Mouse (Mus musculus) kidney, embryonic 16.5 days (tissue): ENCODE results near the gene Fermt1. TPM values are rescaled to one million over a fixed set of nuclear protein-coding genes. Genes with fewer than 3 reads are reported as not detected.
A peak's percentile ranks its signal among the peaks of the same experiment; 100 is the strongest.

Experiments used
- ATAC-seq: fragments of 200-750 bp; cut with Nextera tagmentation; 2 replicates; pipeline ENCODE4 v1.8.0; 2017; ENCODE audit warnings: moderate TSS enrichment; ENCODE audit not compliant: low FRiP score, low TSS enrichment
- H3K27ac ChIP-seq: fragments of 300-500 bp; sonication (generic); 2 replicates; pipeline ENCODE4 v1.5.1; 2014; ENCODE audit warnings: low read length
- H3K27me3 ChIP-seq: fragments of 300-500 bp; sonication (generic); 2 replicates; pipeline ENCODE4 v1.6.1; 2014; ENCODE audit warnings: low read length, control low read depth, mixed read lengths; ENCODE audit not compliant: insufficient read depth
- H3K36me3 ChIP-seq: fragments of 300-500 bp; sonication (generic); 2 replicates; pipeline ENCODE4 v1.6.1; 2014; ENCODE audit warnings: low read length, control low read depth, mixed read lengths; ENCODE audit not compliant: insufficient read depth
- H3K4me1 ChIP-seq: fragments of 300-500 bp; sonication (generic); 2 replicates; pipeline ENCODE4 v1.6.1; 2014; ENCODE audit warnings: low read length, control low read depth, mixed read lengths; ENCODE audit not compliant: insufficient read depth
- H3K4me2 ChIP-seq: fragments of 300-500 bp; sonication (generic); replicated peaks from 2 replicates; pipeline ENCODE4 v1.6.1; 2014; ENCODE audit warnings: low read depth, low read length
- H3K4me3 ChIP-seq: fragments of 300-500 bp; sonication (generic); 2 replicates; pipeline ENCODE4 v1.5.1; 2014; ENCODE audit warnings: mild to moderate bottlenecking, low read length
- H3K9ac ChIP-seq: fragments of 300-500 bp; sonication (generic); replicated peaks from 2 replicates; pipeline ENCODE4 v1.6.1; 2014; ENCODE audit warnings: low read length
- H3K9me3 ChIP-seq: fragments of 300-500 bp; sonication (generic); 2 replicates; pipeline ENCODE4 v1.6.1; 2016; ENCODE audit warnings: low read length, control low read depth
- WGBS: fragments of 180-500 bp; shearing (Covaris S2); extraction: QIAGEN DNeasy Blood & Tissue Kit; methylation state at CpG from one replicate; pipeline ENCODE4 v1.1.7; 2014; 5-methylcytosine and 5-hydroxymethylcytosine counted together
- polyA plus RNA-seq: library from polyadenylated mRNA; unstranded; fragments of >200 nt; fragmentation: Nextera tagmentation; extraction: Ambion mirVana; gene quantifications from 2 replicates; pipeline ENCODE4 v1.2.1, GENCODE M21; 2015

The Fermt1 gene
- polyA plus RNA-seq, 1 experiment from 2014 or later: 15.8 TPM

- no peaks in the 10 kb centered on the region for H3K27me3 ChIP-seq
- H3K27ac ChIP-seq: no peak overlapping the region
- no peaks in the 10 kb centered on the region for H3K4me1 ChIP-seq
- 68% methylated on average over 5 of the region's 5 CpGs for WGBS
- no peaks in the 10 kb centered on the region for H3K9me3 ChIP-seq
- no peak overlapping the region for H3K4me2 ChIP-seq
- ATAC-seq: no peak
- H3K9ac ChIP-seq: no peak overlapping the region
- no peak overlapping the region for H3K4me3 ChIP-seq
- no peaks in the 10 kb centered on the region for H3K36me3 ChIP-seq
These were observed 51.9 kb downstream of the Fermt1 start for GRCm38 (mm10) chr2:132893826-132894225.

GRCm38 (mm10) chr2:132885312-132885711 is 60.4 kb downstream of the Fermt1 start:
- ATAC-seq: no peak
- Histone ChIP-seq H3K9me3 (no peaks in the 10 kb centered on the region), H3K4me1 (peaks cover 6% of the 10 kb centered on the region), H3K4me3 (no peak overlapping the region), H3K27ac (no peak overlapping the region), H3K9ac (no peak overlapping the region), H3K4me2 (no peak overlapping the region), H3K27me3 (peaks cover 3% of the 10 kb centered on the region; the same call in 1 of the 2 replicates), H3K36me3 (no peaks in the 10 kb centered on the region)
- 86% methylated on average over 6 of the region's 7 CpGs for WGBS

GRCm38 (mm10) chr2:132884303-132884967 is 61.3 kb downstream of the Fermt1 start:
- Histone ChIP-seq H3K9me3 (no peaks in the 10 kb centered on the region), H3K36me3 (no peaks in the 10 kb centered on the region), H3K27me3 (peaks cover 10% of the 10 kb centered on the region), H3K4me1 (peaks cover 12% of the 10 kb centered on the region), H3K4me3 (no peak overlapping the region), H3K4me2 (no peak overlapping the region), H3K27ac (no peak overlapping the region), H3K9ac (no peak overlapping the region)
- WGBS: 21% methylated on average over 8 of the region's 8 CpGs
- ATAC-seq: peak; percentile 40

- 13% methylated on average over 12 of the region's 12 CpGs for WGBS
- Histone ChIP-seq H3K4me1 (peaks cover 16% of the 10 kb centered on the region), H3K27me3 (peaks cover 30% of the 10 kb centered on the region), H3K27ac (no peak within 1 kb of the TSS), H3K9ac (peak within 1 kb of the TSS; percentile 57; the same call in 1 of the 2 replicates), H3K36me3 (no peaks in the 10 kb centered on the region), H3K4me2 (peak within 1 kb of the TSS; percentile 95), H3K9me3 (no peaks in the 10 kb centered on the region), H3K4me3 (peak within 1 kb of the TSS; percentile 54)
- ATAC-seq: peak; percentile 55
These were observed 64.7 kb downstream of the Fermt1 start, which contains the start of gene Lrrn4 for GRCm38 (mm10) chr2:132880844-132881645. Gene Lrrn4, minus strand, starts transcription at chr2:132880891.

- Histone ChIP-seq H3K27ac (no peak overlapping the region), H3K4me2 (peak overlapping the region; percentile 95), H3K36me3 (no peaks in the 10 kb centered on the region), H3K4me1 (peaks cover 16% of the 10 kb centered on the region), H3K4me3 (peak overlapping the region; percentile 54), H3K9ac (peak overlapping the region; percentile 57), H3K9me3 (no peaks in the 10 kb centered on the region), H3K27me3 (peaks cover 30% of the 10 kb centered on the region)
- peak; percentile 80 for ATAC-seq
- WGBS: under 1% methylated on average over 56 of the region's 58 CpGs
These were observed 66.3 kb downstream of the Fermt1 start for GRCm38 (mm10) chr2:132879261-132880044.

GRCm38 (mm10) chr2:132876991-132877390 is 68.7 kb downstream of the Fermt1 start:
- Histone ChIP-seq H3K4me3 (no peak overlapping the region), H3K4me1 (peaks cover 16% of the 10 kb centered on the region), H3K4me2 (no peak overlapping the region), H3K9ac (no peak overlapping the region), H3K27me3 (peaks cover 30% of the 10 kb centered on the region), H3K36me3 (no peaks in the 10 kb centered on the region), H3K9me3 (no peaks in the 10 kb centered on the region), H3K27ac (no peak overlapping the region)
- ATAC-seq: no peak
- 56% methylated on average over 1 of the region's 1 CpGs for WGBS

- no peaks in the 10 kb centered on the region for H3K9me3 ChIP-seq
- no peaks in the 10 kb centered on the region for H3K36me3 ChIP-seq
- no peak overlapping the region for H3K9ac ChIP-seq
- H3K27ac ChIP-seq: no peak overlapping the region
- H3K4me1 ChIP-seq: no peaks in the 10 kb centered on the region
- 81% methylated on average over 10 of the region's 10 CpGs for WGBS
- peaks cover 14% of the 10 kb centered on the region for H3K27me3 ChIP-seq
- ATAC-seq: no peak
- H3K4me3 ChIP-seq: no peak overlapping the region
- H3K4me2 ChIP-seq: no peak overlapping the region
These were observed 71.9 kb downstream of the Fermt1 start for GRCm38 (mm10) chr2:132873657-132874326.

GRCm38 (mm10) chr2:132871663-132872062 is 74.0 kb downstream of the Fermt1 start:
- Histone ChIP-seq H3K4me2 (no peak overlapping the region), H3K27me3 (no peaks in the 10 kb centered on the region), H3K9me3 (no peaks in the 10 kb centered on the region), H3K4me3 (no peak overlapping the region), H3K9ac (no peak overlapping the region), H3K36me3 (0 out of 2 replicates have a peak, but pooled peaks cover 2% of the 10 kb centered on the region), H3K27ac (no peak overlapping the region), H3K4me1 (no peaks in the 10 kb centered on the region)
- WGBS: 78% methylated on average over 3 of the region's 3 CpGs
- ATAC-seq: no peak

- no peaks in the 10 kb centered on the region for H3K27me3 ChIP-seq
- no peak for ATAC-seq
- H3K9ac ChIP-seq: no peak overlapping the region
- 80% methylated on average over 4 of the region's 4 CpGs for WGBS
- H3K4me2 ChIP-seq: no peak overlapping the region
- H3K9me3 ChIP-seq: no peaks in the 10 kb centered on the region
- H3K36me3 ChIP-seq: peaks cover 7% of the 10 kb centered on the region; the same call in 1 of the 2 replicates
- no peaks in the 10 kb centered on the region for H3K4me1 ChIP-seq
- no peak overlapping the region for H3K4me3 ChIP-seq
- no peak overlapping the region for H3K27ac ChIP-seq
These were observed 75.4 kb downstream of the Fermt1 start for GRCm38 (mm10) chr2:132870286-132870685.
